Mouse (Mus musculus) spleen, adult 2 months (tissue): ENCODE results near the gene Arhgef19.

Experiments used
- CTCF ChIP-seq: fragments of 200-500 bp; IDR thresholded peaks from 2 replicates; pipeline ENCODE4 v1.5.1; 2011; ENCODE audit warnings: mild to moderate bottlenecking, inconsistent platforms; ENCODE audit not compliant: insufficient read depth, insufficient read length, insufficient replicate concordance; ENCODE audit errors: extremely low read depth
- POLR2A ChIP-seq: fragments of 200-500 bp; IDR thresholded peaks from 2 replicates; pipeline ENCODE4 v1.6.1; 2011; ENCODE audit warnings: low read depth, low read length, inconsistent platforms

DNA sequence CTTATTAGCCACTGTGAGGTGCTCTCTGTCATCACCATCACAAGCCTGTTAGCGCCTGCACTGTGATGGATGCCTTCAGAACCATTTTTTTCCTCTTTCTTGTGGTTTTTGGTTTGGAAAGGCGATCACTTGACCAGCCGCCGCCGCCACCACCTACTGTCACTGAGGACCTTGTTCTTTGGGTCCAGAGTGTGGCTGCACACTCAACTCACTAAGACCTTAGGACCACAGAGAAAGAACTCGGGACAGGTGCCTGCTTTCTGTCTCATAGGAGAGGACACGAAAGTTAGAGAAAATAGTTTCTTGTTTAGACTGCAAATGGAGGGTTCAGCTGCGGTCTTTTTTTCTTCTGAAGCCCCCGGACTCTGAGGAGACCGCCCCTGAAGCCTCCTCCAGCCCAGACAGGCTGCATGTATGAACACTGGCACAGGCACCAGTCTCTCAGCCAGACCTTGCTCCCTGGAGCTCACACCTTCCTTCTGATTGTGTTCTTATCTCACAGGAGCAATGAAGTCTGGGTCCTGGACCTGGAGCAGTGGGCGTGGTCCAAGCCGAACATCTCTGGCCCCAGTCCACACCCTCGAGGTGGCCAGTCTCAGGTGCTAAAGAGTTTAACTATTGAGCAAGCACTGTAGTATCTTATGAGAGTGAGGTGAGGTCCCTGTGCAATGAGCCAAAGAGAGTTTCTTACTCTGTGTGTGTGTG lies 42.2 kb upstream of the Arhgef19 start:
- TF ChIP-seq CTCF (no peak), POLR2A (no peak)
